Mouse (Mus musculus) frontal cortex, adult (tissue): ENCODE measurements at regions not wholly inside any gene's neighbourhood (a gene's known extent, or its start where the extent isn't known, plus 50 kb on each side); places are given as distances from the start of the nearest gene placed in this dataset.

Experiments
- ATAC-seq: cut with Nextera tagmentation; 2 replicates; pipeline ENCODE4 v1.9.2; 2017; ENCODE audit warnings: mild to moderate bottlenecking, moderate library complexity, mixed read lengths; ENCODE audit not compliant: low TSS enrichment

- ATAC-seq = no peak
These were observed 197.6 kb downstream of the Arl4a start for GRCm38 (mm10) chr12:39840179-39840578.

- no peak for ATAC-seq
These were observed 206.7 kb downstream of the Arl4a start for GRCm38 (mm10) chr12:39831079-39831478.

GRCm38 (mm10) chr12:39830530-39830929 lies 207.3 kb downstream of the Arl4a start:
- ATAC-seq = no peak

GRCm38 (mm10) chr12:39822671-39823070 lies 215.2 kb downstream of the Arl4a start:
- ATAC-seq = no peak

- ATAC-seq = no peak
These were observed 236.3 kb downstream of the Arl4a start for GRCm38 (mm10) chr12:39801536-39801935.

GRCm38 (mm10) chr12:39797843-39798242 lies 240.0 kb downstream of the Arl4a start:
- no peak for ATAC-seq

- no peak for ATAC-seq
These were observed 240.9 kb downstream of the Arl4a start for GRCm38 (mm10) chr12:39796939-39797338.

- ATAC-seq = no peak
These were observed 252.8 kb downstream of the Arl4a start for GRCm38 (mm10) chr12:39785026-39785425.

GRCm38 (mm10) chr12:39784532-39784931 lies 253.3 kb downstream of the Arl4a start:
- no peak for ATAC-seq

GRCm38 (mm10) chr12:39776173-39776572 lies 261.7 kb downstream of the Arl4a start:
- ATAC-seq = no peak

GRCm38 (mm10) chr12:39766988-39767387 lies 270.8 kb downstream of the Arl4a start:
- ATAC-seq = no peak

GRCm38 (mm10) chr12:39763529-39763928 lies 274.3 kb downstream of the Arl4a start:
- ATAC-seq = no peak

- ATAC-seq = no peak
These were observed 275.9 kb downstream of the Arl4a start for GRCm38 (mm10) chr12:39761946-39762345.

- no peak for ATAC-seq
These were observed 276.5 kb downstream of the Arl4a start for GRCm38 (mm10) chr12:39761326-39761725.

GRCm38 (mm10) chr12:39757975-39758374 lies 279.9 kb downstream of the Arl4a start:
- no peak for ATAC-seq

GRCm38 (mm10) chr12:39751850-39752249 lies 286.0 kb downstream of the Arl4a start:
- ATAC-seq = peak; percentile 67

- ATAC-seq = peak; percentile 64
These were observed 295.4 kb downstream of the Arl4a start for GRCm38 (mm10) chr12:39742156-39743063.

- no peak for ATAC-seq
These were observed 296.6 kb downstream of the Arl4a start for GRCm38 (mm10) chr12:39741051-39741847.

GRCm38 (mm10) chr12:39736966-39737365 lies 300.9 kb downstream of the Arl4a start:
- ATAC-seq = peak; percentile 85

GRCm38 (mm10) chr12:39736097-39736920 lies 301.5 kb downstream of the Arl4a start:
- peak; percentile 88 for ATAC-seq

- no peak for ATAC-seq
These were observed 303.6 kb downstream of the Arl4a start for GRCm38 (mm10) chr12:39734176-39734575.

- ATAC-seq = no peak
These were observed 306.6 kb downstream of the Arl4a start for GRCm38 (mm10) chr12:39731177-39731576.
